Mouse (Mus musculus) thymus, adult 2 months (tissue): ENCODE measurements around the gene Marc2. TPM values are rescaled to one million over a fixed set of nuclear protein-coding genes. Genes with fewer than 3 reads are reported as not detected.

Experiments used
- DNase-seq: peaks from one replicate; pipeline ENCODE4 v3.0.0; 2021
- H3K27ac ChIP-seq: fragments of 200-500 bp; 2 replicates; pipeline ENCODE4 v1.5.1; 2012; ENCODE audit warnings: low read length, control low read depth; ENCODE audit not compliant: control insufficient read depth, insufficient read depth
- H3K27me3 ChIP-seq: fragments of 200-500 bp; 2 replicates; pipeline ENCODE4 v1.6.1; 2012; ENCODE audit warnings: mild to moderate bottlenecking, low read length, moderate library complexity, mixed read lengths; ENCODE audit not compliant: control insufficient read depth, insufficient read depth
- H3K36me3 ChIP-seq: fragments of 200-500 bp; 2 replicates; pipeline ENCODE4 v1.6.1; 2012; ENCODE audit warnings: mild to moderate bottlenecking, low read length, moderate library complexity; ENCODE audit not compliant: control insufficient read depth, insufficient read depth
- H3K4me1 ChIP-seq: fragments of 200-500 bp; replicated peaks from 2 replicates; pipeline ENCODE4 v1.6.1; 2012; ENCODE audit warnings: low read length; ENCODE audit not compliant: control insufficient read depth, insufficient read depth
- H3K4me3 ChIP-seq: fragments of 200-500 bp; 2 replicates; pipeline ENCODE4 v1.5.1; 2012; ENCODE audit warnings: mild to moderate bottlenecking, low read length, control low read depth, moderate library complexity; ENCODE audit not compliant: control insufficient read depth, insufficient read depth
- CTCF ChIP-seq: fragments of 200-500 bp; IDR thresholded peaks from 2 replicates; pipeline ENCODE4 v1.5.1; 2012; ENCODE audit warnings: mild to moderate bottlenecking, control low read depth, low read length, moderate library complexity, borderline replicate concordance; ENCODE audit not compliant: control insufficient read depth, poor library complexity, insufficient read depth; ENCODE audit errors: extremely low read depth
- POLR2A ChIP-seq: fragments of 200-500 bp; IDR thresholded peaks from 2 replicates; pipeline ENCODE4 v1.6.1; 2012; ENCODE audit warnings: mild to moderate bottlenecking, low read length, control low read depth, moderate library complexity; ENCODE audit not compliant: control insufficient read depth, poor library complexity, insufficient read depth; ENCODE audit errors: extremely low read depth
- WGBS: fragments of 180-500 bp; shearing (Covaris S2); methylation state at CpG from one replicate; pipeline ENCODE4 v1.1.7; 2018; 5-methylcytosine and 5-hydroxymethylcytosine counted together
- polyA plus RNA-seq: library from polyadenylated mRNA; depleted of rRNA; stranded (reverse); fragments of >200 nt; gene quantifications from 2 replicates; pipeline ENCODE4 v1.2.3, GENCODE M21; 2012

The Marc2 gene
- polyA plus RNA-seq, 1 experiment: 76.3 TPM

GRCm38 (mm10) chr1:184829897-184830296 lies 16.4 kb downstream of the Marc2 start:
- no peak overlapping the region for H3K27ac ChIP-seq
- H3K4me1 ChIP-seq: no peaks in the 10 kb centered on the region
- WGBS: 94% methylated on average over 8 of the region's 8 CpGs
- H3K27me3 ChIP-seq: no peaks in the 10 kb centered on the region
- H3K4me3 ChIP-seq: no peak overlapping the region
- peaks cover 26% of the 10 kb centered on the region for H3K36me3 ChIP-seq
- DNase-seq: no peak
- TF ChIP-seq CTCF (no peak), POLR2A (no peak)

- Histone ChIP-seq H3K36me3 (peaks cover 9% of the 10 kb centered on the region), H3K4me3 (no peak overlapping the region), H3K27ac (no peak overlapping the region), H3K4me1 (0 out of 2 replicates have a peak, but pooled peaks cover 2% of the 10 kb centered on the region), H3K27me3 (no peaks in the 10 kb centered on the region)
- DNase-seq: no peak
- WGBS: 88% methylated on average over 23 of the region's 23 CpGs
- TF ChIP-seq CTCF: no peak
- TF ChIP-seq POLR2A: no peak
Measured at GRCm38 (mm10) chr1:184827175-184827701, 19.0 kb downstream of the Marc2 start.

GRCm38 (mm10) chr1:184825093-184825492 lies 21.2 kb downstream of the Marc2 start:
- H3K27ac ChIP-seq: no peak overlapping the region
- 0 out of 2 replicates have a peak, but pooled peaks cover 2% of the 10 kb centered on the region for H3K4me1 ChIP-seq
- DNase-seq: no peak
- H3K4me3 ChIP-seq: no peak overlapping the region
- WGBS: 43% methylated on average over 11 of the region's 11 CpGs
- H3K27me3 ChIP-seq: no peaks in the 10 kb centered on the region
- no peak for TF ChIP-seq CTCF
- no peak for TF ChIP-seq POLR2A
- peaks cover 8% of the 10 kb centered on the region for H3K36me3 ChIP-seq

- 14% methylated on average over 12 of the region's 12 CpGs for WGBS
- peak; percentile 75 for DNase-seq
- Histone ChIP-seq H3K4me1 (0 out of 2 replicates have a peak, but pooled peaks cover 2% of the 10 kb centered on the region), H3K4me3 (no peak overlapping the region), H3K36me3 (peaks cover 8% of the 10 kb centered on the region), H3K27ac (no peak overlapping the region), H3K27me3 (no peaks in the 10 kb centered on the region)
- no peak for TF ChIP-seq POLR2A
- TF ChIP-seq CTCF: peak; percentile 88
Measured at GRCm38 (mm10) chr1:184824439-184824851, 21.8 kb downstream of the Marc2 start.

- no peak overlapping the region for H3K4me3 ChIP-seq
- 91% methylated on average over 11 of the region's 11 CpGs for WGBS
- H3K27me3 ChIP-seq: no peaks in the 10 kb centered on the region
- no peak overlapping the region for H3K27ac ChIP-seq
- DNase-seq: no peak
- 0 out of 2 replicates have a peak, but pooled peaks cover 2% of the 10 kb centered on the region for H3K4me1 ChIP-seq
- no peak for TF ChIP-seq CTCF
- no peak for TF ChIP-seq POLR2A
- peaks cover 20% of the 10 kb centered on the region for H3K36me3 ChIP-seq
Measured at GRCm38 (mm10) chr1:184822678-184823077, 23.6 kb downstream of the Marc2 start.

- H3K27ac ChIP-seq: no peak overlapping the region
- H3K4me3 ChIP-seq: no peak overlapping the region
- no peaks in the 10 kb centered on the region for H3K27me3 ChIP-seq
- no peak for TF ChIP-seq POLR2A
- no peak for TF ChIP-seq CTCF
- 88% methylated on average over 6 of the region's 6 CpGs for WGBS
- H3K36me3 ChIP-seq: peaks cover 35% of the 10 kb centered on the region
- H3K4me1 ChIP-seq: no peaks in the 10 kb centered on the region
- no peak for DNase-seq
Measured at GRCm38 (mm10) chr1:184817768-184818167, 28.5 kb downstream of the Marc2 start.
